Mouse (Mus musculus): ENCODE results near the gene Zfp618.

DNA sequence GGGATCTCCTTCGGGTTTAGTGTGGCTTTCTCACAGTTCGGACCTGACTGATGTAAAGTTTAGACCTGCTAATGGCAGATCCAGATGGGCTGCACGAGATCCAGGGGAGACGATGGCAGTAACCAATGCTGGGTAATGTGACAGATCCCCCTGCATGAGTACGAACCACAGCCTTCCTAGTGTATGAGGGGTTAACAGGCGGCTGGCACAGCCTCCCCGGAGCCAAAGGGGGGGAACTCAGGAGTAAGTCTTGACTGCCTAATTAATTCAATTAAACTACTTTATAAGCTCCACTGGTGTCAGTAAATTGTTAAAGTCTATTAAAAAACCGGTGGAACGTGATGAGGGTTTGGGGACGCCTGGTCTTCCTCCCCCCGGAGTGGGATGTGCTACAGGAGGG is 39.1 kb downstream of the Zfp618 start:
- TF ChIP-seq EP300 (IDR thresholded peaks at IDR 0.05; ENCODE audit: low read depth) (no peak), CTCF (IDR thresholded peaks at IDR 0.05; ENCODE audit: low read depth) (no peak)

All from heart, postnatal 0 days (tissue).